Mouse (Mus musculus) erythroblast, embryonic 14.5 days (primary cell): ENCODE data around the gene Rdh5.

ENCODE experiments used
- GATA1 ChIP-seq: IDR thresholded peaks from 2 replicates; pipeline ENCODE4 v1.6.1; 2012; ENCODE audit warnings: low read length, inconsistent platforms, mixed read lengths
- TAL1 ChIP-seq: IDR thresholded peaks from 3 replicates; pipeline ENCODE4 v1.6.1; 2012; ENCODE audit warnings: low read length, inconsistent platforms, mixed read lengths

GRCm38 (mm10) chr10:128938457-128938856, 15.8 kb upstream of the Rdh5 start:
- TF ChIP-seq GATA1 (no peak), TAL1 (no peak)
